Mouse (Mus musculus) embryonic facial prominence, embryonic 14.5 days (tissue): ENCODE results near the gene Vamp4. TPM values are rescaled to one million over a fixed set of nuclear protein-coding genes. Genes with fewer than 3 reads are reported as not detected.
"Not testable (repeated sequence)": the region's sequence is repeated elsewhere in the genome, so short reads cannot be mapped to it uniquely, and the experiment has no call there.

Source experiments
- ATAC-seq: fragments of 200-750 bp; cut with Nextera tagmentation; 2 replicates; pipeline ENCODE4 v1.8.0; 2017; ENCODE audit warnings: low read depth, moderate number of reproducible peaks, moderate TSS enrichment
- DNase-seq: peaks from one replicate; pipeline ENCODE4 v3.0.0-alpha.2; 2015; ENCODE audit warnings: low spot score
- H3K27ac ChIP-seq: fragments of 300-500 bp; sonication (generic); replicated peaks from 2 replicates; pipeline ENCODE4 v1.5.1; 2014; ENCODE audit warnings: low read depth, mild to moderate bottlenecking, low read length, moderate library complexity
- H3K27me3 ChIP-seq: fragments of 300-500 bp; sonication (generic); replicated peaks from 2 replicates; pipeline ENCODE4 v1.6.1; 2014; ENCODE audit warnings: low read length; ENCODE audit not compliant: control insufficient read depth, insufficient read depth
- H3K36me3 ChIP-seq: fragments of 300-500 bp; sonication (generic); 2 replicates; pipeline ENCODE4 v1.6.1; 2014; ENCODE audit warnings: low read length, mixed read lengths; ENCODE audit not compliant: control insufficient read depth, insufficient read depth
- H3K4me1 ChIP-seq: fragments of 300-500 bp; sonication (generic); 2 replicates; pipeline ENCODE4 v1.6.1; 2014; ENCODE audit warnings: antibody characterized with exemption, low read length; ENCODE audit not compliant: control insufficient read depth, insufficient read depth
- H3K4me2 ChIP-seq: fragments of 300-500 bp; sonication (generic); 2 replicates; pipeline ENCODE4 v1.6.1; 2014; ENCODE audit warnings: low read depth, mild to moderate bottlenecking, low read length, moderate library complexity, mixed read lengths
- H3K4me3 ChIP-seq: fragments of 300-500 bp; sonication (generic); 2 replicates; pipeline ENCODE4 v1.5.1; 2014; ENCODE audit warnings: low read depth, mild to moderate bottlenecking, low read length
- H3K9ac ChIP-seq: fragments of 300-500 bp; sonication (generic); 2 replicates; pipeline ENCODE4 v1.6.1; 2014; ENCODE audit warnings: low read depth, mild to moderate bottlenecking, low read length, moderate library complexity, mixed read lengths
- H3K9me3 ChIP-seq: fragments of 300-500 bp; sonication (generic); 2 replicates; pipeline ENCODE4 v1.6.1; 2016; ENCODE audit warnings: low read length; ENCODE audit not compliant: control insufficient read depth
- WGBS: fragments of 180-500 bp; shearing (Covaris S2); extraction: QIAGEN DNeasy Blood & Tissue Kit; methylation state at CpG from one replicate; pipeline ENCODE4 v1.1.7; 2014; 5-methylcytosine and 5-hydroxymethylcytosine counted together
- polyA plus RNA-seq: library from polyadenylated mRNA; unstranded; fragments of >200 nt; fragmentation: Nextera tagmentation; extraction: Ambion mirVana; gene quantifications from 2 replicates; pipeline ENCODE4 v1.2.1, GENCODE M21; 2014

Gene Vamp4
- polyA plus RNA-seq, 1 experiment from 2014 or later: 62.1 TPM

DNA sequence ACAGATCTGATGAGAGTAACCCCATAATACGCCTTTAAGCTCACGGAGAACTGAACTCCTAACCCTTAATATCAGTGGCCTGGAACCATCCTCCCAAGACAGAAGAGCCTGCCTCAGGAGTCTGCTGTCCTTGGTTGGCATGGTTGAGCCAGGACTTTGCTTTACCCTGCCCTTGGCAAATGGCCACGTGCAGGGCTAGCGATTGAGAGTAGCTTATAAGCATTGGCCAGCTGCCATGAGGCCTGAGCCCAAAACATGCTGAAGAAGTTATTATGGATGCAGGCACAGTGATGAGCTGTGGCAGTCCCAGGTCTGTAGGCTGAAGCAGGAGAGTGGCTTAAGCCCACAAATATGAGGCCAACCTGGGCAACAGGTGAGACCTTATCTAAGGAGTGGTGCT, 57.5 kb downstream of the Vamp4 start:
- not testable (repeated sequence) for H3K36me3 ChIP-seq, H3K4me2 ChIP-seq, H3K9me3 ChIP-seq, DNase-seq, H3K27ac ChIP-seq, H3K27me3 ChIP-seq, H3K4me1 ChIP-seq, ATAC-seq, H3K4me3 ChIP-seq, H3K9ac ChIP-seq
- 85% methylated on average over 4 of the region's 4 CpGs for WGBS

DNA sequence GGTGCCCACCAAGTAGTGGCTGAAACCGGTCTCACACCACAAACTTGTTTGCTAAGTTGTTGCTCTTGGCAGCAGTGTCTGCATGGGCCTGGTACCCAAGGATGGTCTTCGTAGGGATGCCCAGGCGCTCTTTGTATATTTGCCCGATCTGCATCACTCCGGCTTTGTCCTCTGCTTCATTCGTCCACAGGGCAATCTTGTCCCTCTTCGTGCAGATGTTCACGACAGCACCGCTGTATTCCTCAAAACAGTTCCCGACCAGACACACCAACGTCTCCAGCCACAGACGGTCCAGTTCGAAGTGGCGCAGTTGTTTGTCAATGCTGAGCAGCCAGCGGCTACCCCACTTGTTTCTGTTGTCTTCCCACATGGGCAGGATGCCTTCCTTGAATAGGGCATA, 58.0 kb downstream of the Vamp4 start:
- not testable (repeated sequence) for H3K4me1 ChIP-seq, H3K36me3 ChIP-seq, H3K9me3 ChIP-seq, DNase-seq, H3K4me2 ChIP-seq, H3K9ac ChIP-seq, H3K27me3 ChIP-seq, H3K27ac ChIP-seq, H3K4me3 ChIP-seq, ATAC-seq
- WGBS: 89% methylated on average over 15 of the region's 15 CpGs

DNA sequence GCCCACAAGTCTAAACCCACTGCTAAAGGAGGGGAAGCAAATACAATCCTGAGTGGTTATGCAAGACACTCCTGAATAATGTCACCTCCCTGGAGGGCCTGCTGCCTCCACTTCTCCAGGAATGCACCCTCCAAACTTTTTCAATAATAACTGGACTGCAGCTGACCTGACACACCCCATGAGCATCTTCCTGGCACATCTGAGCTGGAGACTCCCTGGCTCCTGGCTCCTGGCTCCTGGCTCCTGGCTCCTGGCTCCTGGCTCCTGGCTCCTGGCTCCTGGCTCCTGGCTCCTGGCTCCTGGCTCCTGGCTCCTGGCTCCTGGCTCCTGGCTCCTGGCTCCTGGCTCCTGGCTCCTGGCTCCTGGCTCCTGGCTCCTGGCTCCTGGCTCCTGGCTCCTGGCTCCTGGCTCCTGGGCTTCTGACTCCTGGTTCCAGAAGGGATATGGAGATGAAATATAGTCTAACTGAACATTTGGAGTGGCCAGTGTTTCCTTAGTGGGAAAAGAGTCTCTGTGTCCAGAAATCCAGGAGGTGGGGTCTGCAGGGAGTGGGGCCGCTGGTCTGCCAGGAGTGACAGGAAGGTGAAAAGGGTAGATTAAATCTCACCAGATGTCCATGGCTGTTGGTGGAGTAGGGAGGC, 65.1 kb downstream of the Vamp4 start:
- not testable (repeated sequence) for H3K27ac ChIP-seq, ATAC-seq, DNase-seq

DNA sequence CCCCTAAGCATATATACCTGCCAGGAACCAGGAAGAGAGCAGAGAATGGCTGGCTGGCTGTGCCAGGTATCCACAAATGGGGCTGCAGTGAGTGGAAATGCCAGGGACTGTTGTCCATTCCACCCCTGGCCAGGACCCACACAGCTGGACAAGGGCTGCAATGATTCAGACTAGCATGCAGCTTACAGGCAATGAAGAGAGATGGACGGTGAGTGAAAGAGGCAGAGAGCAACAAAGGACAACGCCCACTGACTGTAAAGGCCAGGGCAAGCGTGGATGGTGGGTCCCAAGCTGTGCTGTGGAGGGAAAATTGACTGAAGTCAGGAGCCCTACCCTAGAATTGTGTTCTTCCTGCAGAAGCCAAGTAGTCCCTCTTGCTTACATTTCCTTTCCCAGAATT, 66.2 kb downstream of the Vamp4 start:
- no peaks in the 10 kb centered on the region for H3K27me3 ChIP-seq
- no peak overlapping the region for H3K4me3 ChIP-seq
- H3K4me2 ChIP-seq: no peak overlapping the region
- H3K36me3 ChIP-seq: no peaks in the 10 kb centered on the region
- ATAC-seq (no peak), DNase-seq (no peak)
- peaks cover 9% of the 10 kb centered on the region; the same call in 1 of the 2 replicates for H3K9me3 ChIP-seq
- H3K4me1 ChIP-seq: no peaks in the 10 kb centered on the region
- 74% methylated on average over 3 of the region's 3 CpGs for WGBS
- H3K27ac ChIP-seq: no peak overlapping the region
- H3K9ac ChIP-seq: no peak overlapping the region

More for the DNA sequence above, 65.1 kb downstream of the Vamp4 start:
- not testable (repeated sequence) for H3K4me1 ChIP-seq, H3K9ac ChIP-seq, H3K9me3 ChIP-seq, H3K4me3 ChIP-seq, H3K4me2 ChIP-seq, H3K27me3 ChIP-seq, H3K36me3 ChIP-seq
- 11% methylated on average over 1 of the region's 1 CpGs for WGBS

DNA sequence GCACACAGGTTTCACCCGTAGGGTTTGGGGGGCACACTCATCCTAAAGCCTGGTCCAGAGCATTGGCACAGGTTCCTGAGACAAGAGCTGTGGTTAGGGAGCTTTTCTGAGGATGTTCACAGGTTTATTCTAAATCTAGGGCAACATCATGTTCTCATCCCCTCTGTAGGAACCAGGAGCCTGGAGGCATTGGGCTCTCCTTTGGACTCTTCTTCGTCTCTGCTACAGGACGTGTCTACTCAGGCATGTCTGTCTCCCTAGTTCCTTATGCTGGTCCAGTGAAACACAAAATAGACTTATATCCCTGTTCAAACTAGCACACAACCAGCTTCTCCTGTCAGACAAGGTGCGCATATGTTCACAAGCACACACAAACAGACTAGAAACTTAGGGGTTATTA, 68.2 kb downstream of the Vamp4 start:
- Histone ChIP-seq H3K36me3 (no peaks in the 10 kb centered on the region), H3K9me3 (peaks cover 9% of the 10 kb centered on the region; the same call in 1 of the 2 replicates), H3K27me3 (no peaks in the 10 kb centered on the region), H3K4me3 (no peak overlapping the region), H3K9ac (no peak overlapping the region), H3K4me2 (no peak overlapping the region), H3K4me1 (no peaks in the 10 kb centered on the region), H3K27ac (no peak overlapping the region)
- ATAC-seq (no peak), DNase-seq (no peak)
- WGBS: 91% methylated on average over 4 of the region's 4 CpGs

DNA sequence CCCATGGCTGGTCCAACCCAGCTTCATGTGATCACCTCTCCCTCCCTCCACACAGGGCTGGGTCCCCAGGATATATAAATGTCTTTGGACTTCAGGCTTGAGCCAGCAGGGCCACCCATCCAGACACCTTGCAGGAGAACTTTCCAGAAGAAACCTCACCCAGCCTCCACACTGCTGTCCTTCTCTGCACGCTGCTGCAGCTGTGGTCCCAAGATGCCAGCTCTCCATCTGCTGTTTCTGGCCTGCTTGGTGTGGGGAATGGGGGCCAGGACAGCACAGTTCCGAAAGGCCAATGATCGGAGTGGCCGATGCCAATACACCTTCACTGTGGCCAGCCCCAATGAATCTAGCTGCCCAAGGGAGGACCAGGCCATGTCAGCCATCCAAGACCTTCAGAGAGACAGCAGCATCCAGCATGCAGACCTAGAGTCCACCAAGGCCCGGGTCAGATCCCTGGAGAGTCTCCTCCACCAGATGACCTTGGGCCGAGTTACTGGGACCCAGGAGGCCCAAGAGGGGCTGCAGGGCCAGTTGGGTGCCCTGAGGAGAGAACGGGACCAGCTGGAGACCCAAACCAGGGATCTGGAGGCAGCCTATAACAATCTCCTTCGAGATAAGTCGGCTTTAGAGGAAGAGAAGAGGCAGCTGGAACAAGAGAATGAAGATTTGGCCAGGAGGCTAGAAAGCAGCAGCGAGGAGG, 68.9 kb downstream of the Vamp4 start, which contains the start of gene Myoc:
TSS of gene Myoc (plus strand) at position 105 of the 700 bp plus-strand sequence.
- WGBS: 82% methylated on average over 10 of the region's 10 CpGs

DNA sequence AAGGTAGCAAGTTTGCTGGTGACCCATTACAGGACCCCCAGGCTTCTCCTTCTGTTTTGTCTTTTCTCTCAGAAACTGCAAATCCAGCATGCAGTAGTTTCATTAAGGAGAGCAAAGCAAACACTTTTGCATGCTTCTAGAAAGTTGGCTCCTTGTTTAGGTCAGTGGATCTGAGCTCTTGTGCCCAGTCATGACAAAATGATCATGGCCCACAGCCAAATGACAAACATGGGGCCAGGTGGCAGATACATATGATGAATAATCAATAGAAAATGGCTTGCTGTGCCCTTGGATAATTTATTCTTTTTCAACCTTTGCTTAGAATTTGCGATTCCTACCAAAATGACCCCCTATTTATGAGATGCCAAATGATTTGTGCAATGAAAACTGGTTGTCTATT, 69.5 kb downstream of the Vamp4 start:
- no peaks in the 10 kb centered on the region for H3K9me3 ChIP-seq
- DNase-seq (no peak), ATAC-seq (no peak)
- H3K36me3 ChIP-seq: no peaks in the 10 kb centered on the region
- 94% methylated on average over 1 of the region's 1 CpGs for WGBS
- no peaks in the 10 kb centered on the region for H3K27me3 ChIP-seq
- no peak overlapping the region for H3K4me3 ChIP-seq
- no peaks in the 10 kb centered on the region for H3K4me1 ChIP-seq
- H3K4me2 ChIP-seq: no peak overlapping the region
- no peak overlapping the region for H3K27ac ChIP-seq
- no peak overlapping the region for H3K9ac ChIP-seq

More for the DNA sequence above, 68.9 kb downstream of the Vamp4 start, which contains the start of gene Myoc:
- Histone ChIP-seq H3K9ac (no peak within 1 kb of the TSS), H3K9me3 (peaks cover 5% of the 10 kb centered on the region; the same call in 1 of the 2 replicates), H3K4me2 (no peak within 1 kb of the TSS), H3K4me3 (no peak within 1 kb of the TSS), H3K27me3 (no peaks in the 10 kb centered on the region), H3K36me3 (no peaks in the 10 kb centered on the region), H3K4me1 (no peaks in the 10 kb centered on the region), H3K27ac (no peak within 1 kb of the TSS)
- ATAC-seq (no peak), DNase-seq (no peak)

DNA sequence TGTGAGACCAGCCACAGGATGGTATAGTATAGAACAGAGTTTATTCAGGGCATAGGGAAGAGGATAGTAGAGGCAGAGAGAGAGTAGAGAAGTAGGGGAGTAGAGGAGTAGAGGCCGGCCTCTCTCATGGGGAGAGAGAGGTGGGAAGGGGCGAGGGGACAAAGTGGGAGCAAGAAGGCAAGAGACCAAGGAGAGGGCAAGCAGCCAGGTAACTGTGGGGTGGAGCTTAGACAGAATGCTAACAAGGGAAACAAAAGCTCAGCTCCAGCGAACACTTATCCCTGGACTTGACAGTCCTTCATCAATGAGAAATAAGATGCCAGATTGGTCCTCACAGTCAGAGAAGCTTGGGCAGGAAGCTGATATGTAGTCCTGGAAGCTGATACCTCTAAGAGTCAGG, 72.3 kb downstream of the Vamp4 start:
- H3K27ac ChIP-seq: no peak overlapping the region
- no peaks in the 10 kb centered on the region for H3K9me3 ChIP-seq
- no peak overlapping the region for H3K9ac ChIP-seq
- H3K36me3 ChIP-seq: no peaks in the 10 kb centered on the region
- H3K4me2 ChIP-seq: no peak overlapping the region
- no peak overlapping the region for H3K4me3 ChIP-seq
- DNase-seq (no peak), ATAC-seq (no peak)
- WGBS: 73% methylated on average over 3 of the region's 3 CpGs
- no peaks in the 10 kb centered on the region for H3K4me1 ChIP-seq
- H3K27me3 ChIP-seq: no peaks in the 10 kb centered on the region

DNA sequence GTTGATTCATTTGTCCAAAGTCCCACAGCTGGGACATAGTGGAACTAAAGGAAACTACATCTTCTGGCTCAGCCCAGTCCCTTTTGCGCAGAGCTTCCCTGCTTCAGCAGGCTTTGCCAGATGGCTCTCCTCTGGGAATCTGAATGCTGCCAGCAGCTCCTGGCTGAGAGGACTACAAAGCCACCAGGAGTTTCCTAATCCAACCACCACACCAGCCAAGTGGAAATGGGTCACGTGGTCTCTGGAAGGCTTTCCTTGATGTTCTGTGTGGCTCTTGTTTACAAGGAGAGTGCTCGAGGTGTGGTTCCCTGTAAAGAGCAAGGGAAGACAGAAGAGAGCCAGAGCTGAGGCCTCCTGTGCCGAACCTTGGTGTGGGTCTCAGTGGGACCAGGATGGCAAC, 73.4 kb downstream of the Vamp4 start:
- Histone ChIP-seq H3K27ac (no peak overlapping the region), H3K27me3 (no peaks in the 10 kb centered on the region), H3K9ac (no peak overlapping the region), H3K4me2 (no peak overlapping the region), H3K36me3 (no peaks in the 10 kb centered on the region), H3K9me3 (no peaks in the 10 kb centered on the region), H3K4me1 (no peaks in the 10 kb centered on the region), H3K4me3 (no peak overlapping the region)
- ATAC-seq (no peak), DNase-seq (peak; percentile 24)
- 43% methylated on average over 4 of the region's 4 CpGs for WGBS
